Mouse (Mus musculus): Measurements from ENCODE around the gene Plcb1.

Gene Plcb1

GRCm38 (mm10) chr2:135204141-135205120 is 418.6 kb downstream of the Plcb1 start:
- no peak for DNase-seq (ENCODE audit: low spot score in 2 of 2)

- DNase-seq (ENCODE audit: low spot score in 2 of 2), result no peak
Observed at GRCm38 (mm10) chr2:135208890-135209289, 423.0 kb downstream of the Plcb1 start.

GRCm38 (mm10) chr2:135214746-135215448 is 429.0 kb downstream of the Plcb1 start:
- DNase-seq (ENCODE audit: low spot score in 2 of 2), result no peak

GRCm38 (mm10) chr2:135219406-135219805 is 433.5 kb downstream of the Plcb1 start:
- no peak for DNase-seq (ENCODE audit: low spot score in 2 of 2)

- no peak for DNase-seq (ENCODE audit: low spot score in 2 of 2)
Observed at GRCm38 (mm10) chr2:135225604-135226025, 439.7 kb downstream of the Plcb1 start.

GRCm38 (mm10) chr2:135230262-135230661 is 444.4 kb downstream of the Plcb1 start:
- DNase-seq (ENCODE audit: low spot score in 2 of 2), result no peak

GRCm38 (mm10) chr2:135242662-135243316 is 456.9 kb downstream of the Plcb1 start:
- DNase-seq (ENCODE audit: low spot score in 2 of 2), result no peak

GRCm38 (mm10) chr2:135243764-135244163 is 457.9 kb downstream of the Plcb1 start:
- DNase-seq (ENCODE audit: low spot score in 2 of 2), result no peak

GRCm38 (mm10) chr2:135249925-135250324 is 464.1 kb downstream of the Plcb1 start:
- DNase-seq (ENCODE audit: low spot score in 2 of 2), result no peak

- no peak for DNase-seq (ENCODE audit: low spot score in 2 of 2)
Observed at GRCm38 (mm10) chr2:135251821-135252315, 466.0 kb downstream of the Plcb1 start.

GRCm38 (mm10) chr2:135259136-135259535 is 473.3 kb downstream of the Plcb1 start:
- no peak for DNase-seq (ENCODE audit: low spot score in 2 of 2)

GRCm38 (mm10) chr2:135263943-135264342 is 478.1 kb downstream of the Plcb1 start:
- no peak for DNase-seq (ENCODE audit: low spot score in 2 of 2)

- DNase-seq (ENCODE audit: low spot score in 2 of 2), result no peak
Observed at GRCm38 (mm10) chr2:135274949-135275348, 489.1 kb downstream of the Plcb1 start.

GRCm38 (mm10) chr2:135278506-135278905 is 492.6 kb downstream of the Plcb1 start:
- DNase-seq (ENCODE audit: low spot score in 2 of 2), result peak in 1 of 2 experiments; percentile 22

GRCm38 (mm10) chr2:135279026-135279425 is 493.2 kb downstream of the Plcb1 start:
- DNase-seq (ENCODE audit: low spot score in 2 of 2), result no peak

GRCm38 (mm10) chr2:135283783-135284182 is 497.9 kb downstream of the Plcb1 start:
- DNase-seq (ENCODE audit: low spot score in 2 of 2), result no peak

- DNase-seq (ENCODE audit: low spot score in 2 of 2), result no peak
Observed at GRCm38 (mm10) chr2:135296184-135296769, 510.4 kb downstream of the Plcb1 start.

GRCm38 (mm10) chr2:135300480-135300879 is 514.6 kb downstream of the Plcb1 start:
- no peak for DNase-seq (ENCODE audit: low spot score in 2 of 2)

- no peak for DNase-seq (ENCODE audit: low spot score in 2 of 2)
Observed at GRCm38 (mm10) chr2:135302483-135302882, 516.6 kb downstream of the Plcb1 start.

- no peak for DNase-seq (ENCODE audit: low spot score in 2 of 2)
Observed at GRCm38 (mm10) chr2:135305186-135305585, 519.3 kb downstream of the Plcb1 start.

GRCm38 (mm10) chr2:135305736-135306471 is 520.0 kb downstream of the Plcb1 start:
- DNase-seq (ENCODE audit: low spot score in 2 of 2), result no peak

Data from frontal cortex, postnatal 25 days (tissue).